Mouse (Mus musculus): ENCODE measurements around the gene Scgb1b30. TPM values are rescaled to one million over a fixed set of nuclear protein-coding genes. Genes with fewer than 3 reads are reported as not detected.

The Scgb1b30 gene
- polyA plus RNA-seq, 1 experiment from 2014 or later, result not detected

DNA sequence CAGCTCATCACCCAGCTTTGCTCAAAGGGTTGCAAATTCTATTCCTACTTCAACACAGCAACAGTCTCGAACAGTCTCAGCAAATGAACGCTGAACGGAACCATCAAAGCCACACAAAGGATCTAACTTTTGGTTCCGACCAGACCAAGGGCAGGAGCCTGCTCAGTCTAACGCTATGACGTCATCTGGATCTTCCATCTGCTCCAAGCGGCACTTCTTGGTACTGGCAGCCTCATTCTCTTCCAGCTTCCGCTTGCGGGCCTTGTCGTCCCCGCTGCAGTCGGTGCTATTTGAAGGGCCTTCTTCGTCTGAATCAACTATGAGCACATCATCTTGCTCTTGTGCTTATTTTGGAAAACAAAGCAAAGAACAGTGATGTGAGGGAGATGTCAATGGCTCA lies 45.9 kb downstream of the Scgb1b30 start:
- peaks cover 63% of the 10 kb centered on the region for H3K36me3 ChIP-seq (ENCODE audit: control insufficient read depth, insufficient read depth, low read length)
- ATAC-seq (replicated peaks; ENCODE audit: low FRiP score, low TSS enrichment, low read depth), result no peak
- DNase-seq (ENCODE audit: low spot score), result no peak
- H3K4me2 ChIP-seq (ENCODE audit: low read length), result no peak overlapping the region
- no peak overlapping the region for H3K27ac ChIP-seq (ENCODE audit: low read depth)
- H3K9me3 ChIP-seq (ENCODE audit: control insufficient read depth, low read length), result no peaks in the 10 kb centered on the region
- H3K27me3 ChIP-seq (replicated peaks; ENCODE audit: control insufficient read depth, insufficient read depth, low read length), result no peaks in the 10 kb centered on the region
- no peaks in the 10 kb centered on the region for H3K4me1 ChIP-seq (replicated peaks; ENCODE audit: control insufficient read depth, insufficient read depth, low read length)
- H3K9ac ChIP-seq (ENCODE audit: low read length), result no peak overlapping the region
- no peak overlapping the region for H3K4me3 ChIP-seq (ENCODE audit: low read depth, low read length)
- WGBS, result 96% methylated on average over 13 of the region's 13 CpGs

GRCm38 (mm10) chr7:34147193-34147592 lies 52.0 kb downstream of the Scgb1b30 start:
- Histone ChIP-seq H3K9ac (ENCODE audit: low read length) (no peak overlapping the region), H3K4me3 (ENCODE audit: low read depth, low read length) (no peak overlapping the region), H3K9me3 (ENCODE audit: control insufficient read depth, low read length) (peaks cover 4% of the 10 kb centered on the region; the same call in 1 of the 2 replicates), H3K4me1 (replicated peaks; ENCODE audit: control insufficient read depth, insufficient read depth, low read length) (no peaks in the 10 kb centered on the region), H3K4me2 (ENCODE audit: low read length) (no peak overlapping the region), H3K27ac (ENCODE audit: low read depth) (no peak overlapping the region), H3K36me3 (ENCODE audit: control insufficient read depth, insufficient read depth, low read length) (peaks cover 100% of the 10 kb centered on the region), H3K27me3 (replicated peaks; ENCODE audit: control insufficient read depth, insufficient read depth, low read length) (no peaks in the 10 kb centered on the region)
- DNase-seq (ENCODE audit: low spot score) (no peak), ATAC-seq (replicated peaks; ENCODE audit: low FRiP score, low TSS enrichment, low read depth) (no peak)
- WGBS, result 81% methylated on average over 4 of the region's 4 CpGs

Other genes with a start within 250 kb of the Scgb1b30 start
- not detected in 2 replicates for gene Scgb2b26, start 150.4 kb upstream of the Scgb1b30 start, polyA plus RNA-seq (2014; fragmentation: Nextera tagmentation; extraction: Ambion mirVana)
- gene Scgb2b27, start 81.5 kb upstream of the Scgb1b30 start, polyA plus RNA-seq (2014; fragmentation: Nextera tagmentation; extraction: Ambion mirVana), result not detected in 2 replicates
- not detected in 2 replicates for gene Scgb1b27, start 73.9 kb upstream of the Scgb1b30 start, polyA plus RNA-seq (2014; fragmentation: Nextera tagmentation; extraction: Ambion mirVana)
- gene Wtip, start 37.8 kb downstream of the Scgb1b30 start, polyA plus RNA-seq (2014; fragmentation: Nextera tagmentation; extraction: Ambion mirVana), result 5.3 and 5.5 TPM in 2 replicates
- 187 and 201 TPM in 2 replicates for gene Uba2, start 74.2 kb downstream of the Scgb1b30 start, polyA plus RNA-seq (2014; fragmentation: Nextera tagmentation; extraction: Ambion mirVana)
- 57.2 and 58.7 TPM in 2 replicates for gene Pdcd2l, start 101.2 kb downstream of the Scgb1b30 start, polyA plus RNA-seq (2014; fragmentation: Nextera tagmentation; extraction: Ambion mirVana)
- 429 and 451 TPM in 2 replicates for gene Gpi1, start 134.9 kb downstream of the Scgb1b30 start, polyA plus RNA-seq (2014; fragmentation: Nextera tagmentation; extraction: Ambion mirVana)
- gene Gm6096, start 155.6 kb downstream of the Scgb1b30 start, polyA plus RNA-seq (2014; fragmentation: Nextera tagmentation; extraction: Ambion mirVana), result 0.69 TPM in 1 of 2 replicates, not detected in the other
- 37.8 and 47.5 TPM in 2 replicates for gene 4931406P16Rik, start 218.1 kb downstream of the Scgb1b30 start, polyA plus RNA-seq (2014; fragmentation: Nextera tagmentation; extraction: Ambion mirVana)

Data from intestine, embryonic 14.5 days (tissue).